In genomic region chr7:28294481-28294880, GRCm38 (mm10) we compare ENCODE assay signal across 8 mouse cellular contexts. TPM values are rescaled to one million over a fixed set of nuclear protein-coding genes. Genes with fewer than 3 reads are reported as not detected.
DNase-seq lines count a peak whose midpoint lies in the region; ATAC-seq and TF ChIP-seq lines count a peak whose summit lies in the region.

No protein-coding gene starts in this region.

- peak overlapping the region; percentile 83 for H3K4me2 ChIP-seq in forebrain, postnatal 0 days (ENCODE audit: low read depth)
- peak overlapping the region; percentile 74 for H3K4me2 ChIP-seq in intestine, embryonic 14.5 days (ENCODE audit: low read length)
- peak overlapping the region; percentile 76 for H3K4me2 ChIP-seq in midbrain, embryonic 13.5 days (replicated peaks)
- peak overlapping the region; percentile 80 for H3K4me2 ChIP-seq in stomach, embryonic 15.5 days

- no peak for TF ChIP-seq POLR2A in bone marrow macrophage, adult 2 months (IDR thresholded peaks at IDR 0.05; ENCODE audit: borderline replicate concordance, low read depth, low read length)

- H3K9ac ChIP-seq in forebrain, postnatal 0 days: peak overlapping the region; percentile 55
- H3K9ac ChIP-seq in intestine, embryonic 14.5 days (ENCODE audit: low read length): peak overlapping the region; percentile 45
- H3K9ac ChIP-seq in midbrain, embryonic 13.5 days (replicated peaks): peak overlapping the region; percentile 74
- no peak overlapping the region; the same call in 1 of the 2 replicates for H3K9ac ChIP-seq in stomach, embryonic 15.5 days

- peak; percentile 80 for ATAC-seq in forebrain, postnatal 0 days
- peak; percentile 59 for ATAC-seq in intestine, embryonic 14.5 days (replicated peaks; ENCODE audit: low FRiP score, low TSS enrichment, low read depth)
- ATAC-seq in midbrain, embryonic 13.5 days: peak; percentile 63
- ATAC-seq in stomach, embryonic 15.5 days (ENCODE audit: insufficient read depth, low FRiP score, low read depth): peak; percentile 56

- peak overlapping the region; percentile 54 for H3K4me3 ChIP-seq in bone marrow macrophage, adult 2 months (ENCODE audit: insufficient read depth, low read length)
- H3K4me3 ChIP-seq in forebrain, postnatal 0 days (ENCODE audit: low read depth, low read length): peak overlapping the region; percentile 53
- H3K4me3 ChIP-seq in intestine, embryonic 14.5 days (ENCODE audit: low read depth, low read length): peak overlapping the region; percentile 44
- peak overlapping the region; percentile 55 for H3K4me3 ChIP-seq in midbrain, embryonic 13.5 days (replicated peaks)
- H3K4me3 ChIP-seq in stomach, embryonic 15.5 days (replicated peaks): peak overlapping the region; percentile 47

- no peak overlapping the region for H3K27ac ChIP-seq in bone marrow macrophage, adult 2 months (ENCODE audit: insufficient read depth, low read depth, low read length)
- H3K27ac ChIP-seq in forebrain, postnatal 0 days (ENCODE audit: low read depth, low read length): no peak overlapping the region
- H3K27ac ChIP-seq in intestine, embryonic 14.5 days (ENCODE audit: low read depth): no peak overlapping the region
- no peak overlapping the region for H3K27ac ChIP-seq in midbrain, embryonic 13.5 days
- H3K27ac ChIP-seq in stomach, embryonic 15.5 days: no peak overlapping the region

- peaks cover 19% of the 10 kb centered on the region for H3K27me3 ChIP-seq in forebrain, postnatal 0 days (ENCODE audit: insufficient read depth, low read length)
- H3K27me3 ChIP-seq in intestine, embryonic 14.5 days (replicated peaks; ENCODE audit: control insufficient read depth, insufficient read depth, low read length): peaks cover 83% of the 10 kb centered on the region
- peaks cover 63% of the 10 kb centered on the region for H3K27me3 ChIP-seq in midbrain, embryonic 13.5 days
- H3K27me3 ChIP-seq in stomach, embryonic 15.5 days (replicated peaks): peaks cover 79% of the 10 kb centered on the region

- H3K9me3 ChIP-seq in forebrain, postnatal 0 days (ENCODE audit: low read length): no peaks in the 10 kb centered on the region
- no peaks in the 10 kb centered on the region for H3K9me3 ChIP-seq in intestine, embryonic 14.5 days (ENCODE audit: control insufficient read depth, low read length)
- no peaks in the 10 kb centered on the region for H3K9me3 ChIP-seq in midbrain, embryonic 13.5 days
- H3K9me3 ChIP-seq in stomach, embryonic 15.5 days: no peaks in the 10 kb centered on the region

- TF ChIP-seq CTCF in bone marrow macrophage, adult 2 months (IDR thresholded peaks at IDR 0.05; ENCODE audit: low read depth, low read length): no peak
- no peak for TF ChIP-seq CTCF in forebrain, postnatal 0 days (IDR thresholded peaks at IDR 0.05; ENCODE audit: low read depth)

- H3K4me1 ChIP-seq in bone marrow macrophage, adult 2 months (ENCODE audit: control insufficient read depth, insufficient read depth, low read length): no peaks in the 10 kb centered on the region
- H3K4me1 ChIP-seq in forebrain, postnatal 0 days (ENCODE audit: insufficient read depth): no peaks in the 10 kb centered on the region
- H3K4me1 ChIP-seq in intestine, embryonic 14.5 days (replicated peaks; ENCODE audit: control insufficient read depth, insufficient read depth, low read length): peaks cover 16% of the 10 kb centered on the region
- H3K4me1 ChIP-seq in midbrain, embryonic 13.5 days (replicated peaks): peaks cover 51% of the 10 kb centered on the region
- peaks cover 21% of the 10 kb centered on the region for H3K4me1 ChIP-seq in stomach, embryonic 15.5 days

- WGBS in forebrain, postnatal 0 days: under 1% methylated on average over 57 of the region's 63 CpGs
- 3% methylated on average over 61 of the region's 63 CpGs for WGBS in intestine, embryonic 14.5 days
- under 1% methylated on average over 63 of the region's 63 CpGs for WGBS in midbrain, embryonic 13.5 days
- WGBS in stomach, embryonic 15.5 days: 4% methylated on average over 63 of the region's 63 CpGs

- peak; percentile 87 to 93 for DNase-seq in cerebellum, postnatal 10 days
- DNase-seq in cerebellum, adult 9-10 months: no peak
- DNase-seq in forebrain, postnatal 0 days: peak; percentile 88
- peak; percentile 77 for DNase-seq in intestine, embryonic 14.5 days (ENCODE audit: low spot score)
- DNase-seq in left cerebral cortex, postnatal 4 days: peak; percentile 88

- intact Hi-C loops in left cerebral cortex, postnatal 4 days (cut with DNase I): no loop called here

- no peaks in the 10 kb centered on the region for H3K36me3 ChIP-seq in forebrain, postnatal 0 days (ENCODE audit: insufficient read depth)
- H3K36me3 ChIP-seq in intestine, embryonic 14.5 days (ENCODE audit: control insufficient read depth, insufficient read depth, low read length): no peaks in the 10 kb centered on the region
- H3K36me3 ChIP-seq in midbrain, embryonic 13.5 days: 0 out of 2 replicates have a peak, but pooled peaks cover 2% of the 10 kb centered on the region
- no peaks in the 10 kb centered on the region for H3K36me3 ChIP-seq in stomach, embryonic 15.5 days

RNA-seq across cellular contexts. Expression of gene Selenov, which starts 3.5 kb away (rescaled TPM):
- not detected in 2 replicates for polyA plus RNA-seq in bone marrow macrophage, adult 2 months (2012; ENCODE audit: insufficient read depth, insufficient read length, missing spikeins)
- 0.62 and 0.71 TPM in 2 replicates for total RNA-seq in forebrain, postnatal 0 days (2014; rRNA removed)
- 1.3 and 2.1 TPM in 2 replicates for polyA plus RNA-seq in forebrain, postnatal 0 days (2015; fragmentation: Nextera tagmentation; extraction: Ambion mirVana)
- 0.28 TPM in 1 of 2 replicates, not detected in the other for polyA plus RNA-seq in intestine, embryonic 14.5 days (2014; fragmentation: Nextera tagmentation; extraction: Ambion mirVana)
- 1 to 10 TPM; 1.1 to 1.3 TPM for total RNA-seq in left cerebral cortex, postnatal 4 days (2021)
- 0.44 and 1.00 TPM in 2 replicates for polyA plus RNA-seq in midbrain, embryonic 13.5 days (2015; fragmentation: Nextera tagmentation; extraction: Ambion mirVana)
- 0.30 and 0.59 TPM in 2 replicates for polyA plus RNA-seq in stomach, embryonic 15.5 days (2015; fragmentation: Nextera tagmentation; extraction: Ambion mirVana)

RNA-seq across cellular contexts. Expression of gene Dll3, which starts 7.6 kb away (rescaled TPM):
- not detected in 2 replicates for polyA plus RNA-seq in bone marrow macrophage, adult 2 months (2012; ENCODE audit: insufficient read depth, insufficient read length, missing spikeins)
- total RNA-seq in forebrain, postnatal 0 days (2014; rRNA removed): 7.8 and 9.5 TPM in 2 replicates
- polyA plus RNA-seq in forebrain, postnatal 0 days (2015; fragmentation: Nextera tagmentation; extraction: Ambion mirVana): 10.9 and 11.1 TPM in 2 replicates
- 6.4 and 6.8 TPM in 2 replicates for polyA plus RNA-seq in intestine, embryonic 14.5 days (2014; fragmentation: Nextera tagmentation; extraction: Ambion mirVana)
- 1 to 10 TPM; 6.9 to 8.1 TPM for total RNA-seq in left cerebral cortex, postnatal 4 days (2021)
- 29.3 and 41.5 TPM in 2 replicates for polyA plus RNA-seq in midbrain, embryonic 13.5 days (2015; fragmentation: Nextera tagmentation; extraction: Ambion mirVana)
- 3.8 and 3.9 TPM in 2 replicates for polyA plus RNA-seq in stomach, embryonic 15.5 days (2015; fragmentation: Nextera tagmentation; extraction: Ambion mirVana)

RNA-seq across cellular contexts. Expression of gene Eid2b, which starts 16.9 kb away (rescaled TPM):
- polyA plus RNA-seq in bone marrow macrophage, adult 2 months (2012; ENCODE audit: insufficient read depth, insufficient read length, missing spikeins): 4.3 and 4.6 TPM in 2 replicates
- 44.0 and 45.1 TPM in 2 replicates for total RNA-seq in forebrain, postnatal 0 days (2014; rRNA removed)
- 49.0 and 53.6 TPM in 2 replicates for polyA plus RNA-seq in forebrain, postnatal 0 days (2015; fragmentation: Nextera tagmentation; extraction: Ambion mirVana)
- 9.4 and 9.5 TPM in 2 replicates for polyA plus RNA-seq in intestine, embryonic 14.5 days (2014; fragmentation: Nextera tagmentation; extraction: Ambion mirVana)
- 10 to 100 TPM; 44.2 to 46.9 TPM for total RNA-seq in left cerebral cortex, postnatal 4 days (2021)
- polyA plus RNA-seq in midbrain, embryonic 13.5 days (2015; fragmentation: Nextera tagmentation; extraction: Ambion mirVana): 36.7 and 41.4 TPM in 2 replicates
- 11.5 and 12.0 TPM in 2 replicates for polyA plus RNA-seq in stomach, embryonic 15.5 days (2015; fragmentation: Nextera tagmentation; extraction: Ambion mirVana)

RNA-seq across cellular contexts. Expression of gene Timm50, which starts 17.4 kb away (rescaled TPM):
- polyA plus RNA-seq in bone marrow macrophage, adult 2 months (2012; ENCODE audit: insufficient read depth, insufficient read length, missing spikeins): 28.3 and 31.6 TPM in 2 replicates
- 60.6 and 64.0 TPM in 2 replicates for total RNA-seq in forebrain, postnatal 0 days (2014; rRNA removed)
- 116 and 140 TPM in 2 replicates for polyA plus RNA-seq in forebrain, postnatal 0 days (2015; fragmentation: Nextera tagmentation; extraction: Ambion mirVana)
- 183 and 198 TPM in 2 replicates for polyA plus RNA-seq in intestine, embryonic 14.5 days (2014; fragmentation: Nextera tagmentation; extraction: Ambion mirVana)
- total RNA-seq in left cerebral cortex, postnatal 4 days (2021): 10 to 100 TPM; 59.7 to 66.7 TPM
- 153 TPM in 2 replicates for polyA plus RNA-seq in midbrain, embryonic 13.5 days (2015; fragmentation: Nextera tagmentation; extraction: Ambion mirVana)
- 137 and 138 TPM in 2 replicates for polyA plus RNA-seq in stomach, embryonic 15.5 days (2015; fragmentation: Nextera tagmentation; extraction: Ambion mirVana)

RNA-seq across cellular contexts. Expression of gene Eid2, which starts 26.8 kb away (rescaled TPM):
- polyA plus RNA-seq in bone marrow macrophage, adult 2 months (2012; ENCODE audit: insufficient read depth, insufficient read length, missing spikeins): 1.6 and 2.5 TPM in 2 replicates
- 91.2 and 101 TPM in 2 replicates for total RNA-seq in forebrain, postnatal 0 days (2014; rRNA removed)
- 26.7 and 28.3 TPM in 2 replicates for polyA plus RNA-seq in forebrain, postnatal 0 days (2015; fragmentation: Nextera tagmentation; extraction: Ambion mirVana)
- polyA plus RNA-seq in intestine, embryonic 14.5 days (2014; fragmentation: Nextera tagmentation; extraction: Ambion mirVana): 3.2 and 3.3 TPM in 2 replicates
- 10 to 100 TPM; 73.3 to 78.0 TPM for total RNA-seq in left cerebral cortex, postnatal 4 days (2021)
- 3.8 and 4.3 TPM in 2 replicates for polyA plus RNA-seq in midbrain, embryonic 13.5 days (2015; fragmentation: Nextera tagmentation; extraction: Ambion mirVana)
- polyA plus RNA-seq in stomach, embryonic 15.5 days (2015; fragmentation: Nextera tagmentation; extraction: Ambion mirVana): 8.2 and 8.6 TPM in 2 replicates
